Mouse (Mus musculus): ENCODE results near the gene Aar2. TPM values are rescaled to one million over a fixed set of nuclear protein-coding genes. Genes with fewer than 3 reads are reported as not detected.
A peak's percentile ranks its signal among the peaks of the same experiment; 100 is the strongest.
"Not testable (repeated sequence)": the region's sequence is repeated elsewhere in the genome, so short reads cannot be mapped to it uniquely, and the experiment has no call there.

Gene Aar2
- total RNA-seq (2021) = 10 to 100 TPM; 30.5 to 32.9 TPM
- polyA plus RNA-seq (2012; rRNA removed) = 28.8 and 43.3 TPM in 2 replicates
- long read RNA-seq, transcript Aar2-201 (4 exons, 3,427 nt) = major isoform, 42 of 54 reads
- long read RNA-seq, partial matches to known transcripts = 1 of 54 reads
- long read RNA-seq, other reads (novel, unspliced or antisense) = 11 of 54 reads

GRCm38 (mm10) chr2:156547123-156547891, at the start of gene Aar2:
Gene Aar2 (plus strand): TSS chr2:156547584.
- peak; percentile 88 for DNase-seq

GRCm38 (mm10) chr2:156497915-156498314, 49.5 kb upstream of the Aar2 start:
- peak; percentile 63 for DNase-seq

- DNase-seq = no peak
These were observed 46.4 kb upstream of the Aar2 start for GRCm38 (mm10) chr2:156501025-156501424.

GRCm38 (mm10) chr2:156505533-156505932, 41.9 kb upstream of the Aar2 start:
- DNase-seq = no peak

GRCm38 (mm10) chr2:156512028-156512427, 35.4 kb upstream of the Aar2 start:
- no peak for DNase-seq

- DNase-seq = no peak
These were observed 34.8 kb upstream of the Aar2 start for GRCm38 (mm10) chr2:156512561-156512960.

- DNase-seq = peak; percentile 16
These were observed 32.3 kb upstream of the Aar2 start for GRCm38 (mm10) chr2:156515102-156515501.

- peak; percentile 82 for DNase-seq
These were observed 31.7 kb upstream of the Aar2 start for GRCm38 (mm10) chr2:156515565-156516185.

- DNase-seq = not testable (repeated sequence)
These were observed 30.7 kb upstream of the Aar2 start for GRCm38 (mm10) chr2:156516678-156517077.

GRCm38 (mm10) chr2:156518306-156518705, 29.1 kb upstream of the Aar2 start:
- DNase-seq = no peak

GRCm38 (mm10) chr2:156519584-156519983, 27.8 kb upstream of the Aar2 start:
- no peak for DNase-seq

GRCm38 (mm10) chr2:156522994-156523393, 24.4 kb upstream of the Aar2 start:
- DNase-seq = no peak

- no peak for DNase-seq
These were observed 23.3 kb upstream of the Aar2 start for GRCm38 (mm10) chr2:156524078-156524477.

- DNase-seq = peak; percentile 24
These were observed 17.7 kb upstream of the Aar2 start for GRCm38 (mm10) chr2:156529726-156530125.

GRCm38 (mm10) chr2:156533160-156533559, 14.2 kb upstream of the Aar2 start:
- no peak for DNase-seq

- DNase-seq = no peak
These were observed 8.4 kb upstream of the Aar2 start for GRCm38 (mm10) chr2:156538817-156539555.

- no peak for DNase-seq
These were observed 6.4 kb upstream of the Aar2 start for GRCm38 (mm10) chr2:156540991-156541390.

GRCm38 (mm10) chr2:156542410-156542809, 5.0 kb upstream of the Aar2 start:
- DNase-seq = no peak

- DNase-seq = no peak
These were observed 3.6 kb upstream of the Aar2 start for GRCm38 (mm10) chr2:156543804-156544203.

- DNase-seq = no peak
These were observed 5.0 kb downstream of the Aar2 start for GRCm38 (mm10) chr2:156552421-156552820.

- no peak for DNase-seq
These were observed 14.4 kb downstream of the Aar2 start for GRCm38 (mm10) chr2:156561808-156562207.

- DNase-seq = no peak
These were observed 16.2 kb downstream of the Aar2 start for GRCm38 (mm10) chr2:156563557-156563956.

GRCm38 (mm10) chr2:156566512-156566911, 19.1 kb downstream of the Aar2 start:
- DNase-seq = peak; percentile 60

All from adrenal gland, adult 2 months (tissue).